Mouse (Mus musculus) heart, postnatal 0 days (tissue): ENCODE results near the gene Pithd1.
"Not testable (repeated sequence)": the region's sequence is repeated elsewhere in the genome, so short reads cannot be mapped to it uniquely, and the experiment has no call there.

Experiments used
- CTCF ChIP-seq: IDR thresholded peaks from 2 replicates; pipeline ENCODE4 v1.5.1; 2016; ENCODE audit warnings: antibody characterized with exemption, control low read depth, low read depth
- EP300 ChIP-seq: IDR thresholded peaks from 2 replicates; pipeline ENCODE4 v1.6.1; 2016; ENCODE audit warnings: antibody characterized with exemption, low read depth

DNA sequence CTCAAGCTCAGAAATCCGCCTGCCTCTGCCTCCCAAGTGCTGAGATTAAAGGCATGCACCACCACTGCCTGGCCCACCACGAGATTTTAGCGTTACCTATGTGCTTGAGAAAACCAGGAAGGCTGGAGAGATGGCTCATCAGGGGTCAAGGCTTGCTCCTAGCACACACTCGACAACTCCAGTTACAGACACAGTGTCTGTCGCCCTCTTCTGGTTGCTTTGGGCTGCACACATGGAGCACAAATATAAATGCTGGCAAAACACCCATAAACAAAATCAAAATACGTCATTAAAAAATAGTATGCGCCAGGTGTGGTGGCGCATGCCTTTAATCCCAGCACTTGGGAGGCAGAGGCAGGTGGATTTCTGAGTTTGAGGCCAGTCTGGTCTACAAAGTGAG is 46.0 kb downstream of the Pithd1 start:
- TF ChIP-seq EP300 = not testable (repeated sequence)
- peak; percentile 29 for TF ChIP-seq CTCF
